Mouse (Mus musculus) lung, postnatal 0 days (tissue): Measurements from ENCODE around the gene Nbea.

Experiments
- CTCF ChIP-seq: IDR thresholded peaks from 2 replicates; pipeline ENCODE4 v1.5.1; 2016; ENCODE audit warnings: antibody characterized with exemption, mild to moderate bottlenecking
- EP300 ChIP-seq: IDR thresholded peaks from 2 replicates; pipeline ENCODE4 v1.6.1; 2016; ENCODE audit warnings: antibody characterized with exemption, mild to moderate bottlenecking, control low read depth

GRCm38 (mm10) chr3:55589402-55589944 lies 594.0 kb downstream of the Nbea start:
- TF ChIP-seq CTCF (no peak), EP300 (no peak)
